Mouse (Mus musculus) mature B cell (primary cell): ENCODE data around the gene Kansl1l.

Experiments used
- in situ Hi-C: fragments of 300-500 bp; cut with MboI; formaldehyde crosslinking; loops from 2 replicates; pipeline ENCODE4 v1.14.3; 2019

Gene Kansl1l

GRCm38 (mm10) chr1:66817453-66817839 lies at the start of gene Kansl1l:
Gene Kansl1l, minus strand, starts transcription at chr1:66817562.
- in situ Hi-C loops, result no loop called here

- in situ Hi-C loops, result loop anchor here (25.0 kb wide), 1 partner anchor 1578 kb away; the partner anchor contains the start of gene Pth2r
Observed at GRCm38 (mm10) chr1:66865633-66866032, 48.3 kb upstream of the Kansl1l start.

- in situ Hi-C loops, result loop anchor here (25.0 kb wide), 1 partner anchor 1577 kb away; the partner anchor contains the start of gene Pth2r
Observed at GRCm38 (mm10) chr1:66863741-66864495, 46.6 kb upstream of the Kansl1l start.

- in situ Hi-C loops, result loop anchor here (25.0 kb wide), 1 partner anchor 1576 kb away; the partner anchor contains the start of gene Pth2r
Observed at GRCm38 (mm10) chr1:66862712-66863511, 45.5 kb upstream of the Kansl1l start, which contains the start of gene Acadl. Gene Acadl, minus strand, starts transcription at chr1:66863277.

GRCm38 (mm10) chr1:66861764-66862672 lies 44.7 kb upstream of the Kansl1l start:
- in situ Hi-C loops, result loop anchor here (25.0 kb wide), 1 partner anchor 1575 kb away; the partner anchor contains the start of gene Pth2r

- in situ Hi-C loops, result no loop called here
Observed at GRCm38 (mm10) chr1:66847506-66847905, 30.1 kb upstream of the Kansl1l start.

GRCm38 (mm10) chr1:66845690-66846318 lies 28.4 kb upstream of the Kansl1l start:
- in situ Hi-C loops, result no loop called here

- in situ Hi-C loops, result no loop called here
Observed at GRCm38 (mm10) chr1:66841938-66842337, 24.6 kb upstream of the Kansl1l start.

GRCm38 (mm10) chr1:66841510-66841909 lies 24.1 kb upstream of the Kansl1l start:
- in situ Hi-C loops, result no loop called here

GRCm38 (mm10) chr1:66839755-66840438 lies 22.5 kb upstream of the Kansl1l start:
- in situ Hi-C loops, result no loop called here

- in situ Hi-C loops, result no loop called here
Observed at GRCm38 (mm10) chr1:66839135-66839534, 21.8 kb upstream of the Kansl1l start.

GRCm38 (mm10) chr1:66838184-66839042 lies 21.1 kb upstream of the Kansl1l start:
- in situ Hi-C loops, result no loop called here

- in situ Hi-C loops, result no loop called here
Observed at GRCm38 (mm10) chr1:66837207-66837606, 19.8 kb upstream of the Kansl1l start.

GRCm38 (mm10) chr1:66832636-66833165 lies 15.3 kb upstream of the Kansl1l start:
- in situ Hi-C loops, result no loop called here

GRCm38 (mm10) chr1:66831824-66832600 lies 14.7 kb upstream of the Kansl1l start:
- in situ Hi-C loops, result no loop called here

- in situ Hi-C loops, result no loop called here
Observed at GRCm38 (mm10) chr1:66829400-66830080, 12.2 kb upstream of the Kansl1l start.

GRCm38 (mm10) chr1:66821966-66822365 lies 4.6 kb upstream of the Kansl1l start:
- in situ Hi-C loops, result no loop called here

GRCm38 (mm10) chr1:66820241-66820640 lies 2.9 kb upstream of the Kansl1l start:
- in situ Hi-C loops, result no loop called here
